Comparison of ENCODE assay signal across 8 mouse cellular contexts in genomic region chr11:29718541-29718940, GRCm38 (mm10). TPM values are rescaled to one million over a fixed set of nuclear protein-coding genes. Genes with fewer than 3 reads are reported as not detected.
DNase-seq lines count a peak whose midpoint lies in the region; ATAC-seq and TF ChIP-seq lines count a peak whose summit lies in the region.

No protein-coding gene starts in this region.

- no peak overlapping the region for H3K9ac ChIP-seq in liver, postnatal 0 days (replicated peaks)
- H3K9ac ChIP-seq in liver, embryonic 11.5 days (ENCODE audit: low read depth, low read length), result no peak overlapping the region
- no peak overlapping the region for H3K9ac ChIP-seq in embryonic facial prominence, embryonic 13.5 days

- WGBS in liver, postnatal 0 days (ENCODE audit: insufficient replicate concordance), result 46% methylated on average over 6 of the region's 6 CpGs
- WGBS in liver, embryonic 11.5 days, result 75% methylated on average over 6 of the region's 6 CpGs
- 18% methylated on average over 6 of the region's 6 CpGs for WGBS in embryonic facial prominence, embryonic 13.5 days

- TF ChIP-seq CTCF in liver, postnatal 0 days (IDR thresholded peaks at IDR 0.05; ENCODE audit: low read depth), result no peak

- no peaks in the 10 kb centered on the region for H3K9me3 ChIP-seq in liver, postnatal 0 days (ENCODE audit: low read length)
- no peaks in the 10 kb centered on the region for H3K9me3 ChIP-seq in liver, embryonic 11.5 days (ENCODE audit: control insufficient read depth, low read length)
- no peaks in the 10 kb centered on the region for H3K9me3 ChIP-seq in embryonic facial prominence, embryonic 13.5 days

- H3K4me2 ChIP-seq in liver, postnatal 0 days (ENCODE audit: low read depth, low read length), result peak overlapping the region; percentile 48; the same call in 1 of the 2 replicates
- no peak overlapping the region for H3K4me2 ChIP-seq in liver, embryonic 11.5 days
- H3K4me2 ChIP-seq in embryonic facial prominence, embryonic 13.5 days, result peak overlapping the region; percentile 22

- peak; percentile 74 for ATAC-seq in liver, postnatal 0 days
- no peak for ATAC-seq in liver, embryonic 11.5 days (replicated peaks; ENCODE audit: low FRiP score)
- ATAC-seq in embryonic facial prominence, embryonic 13.5 days (ENCODE audit: insufficient number of reproducible peaks, insufficient read depth, low FRiP score, low TSS enrichment, low read depth), result no peak
- peak; percentile 74 for ATAC-seq in megakaryocyte progenitor cell, adult 5-6 weeks (replicated peaks; ENCODE audit: poor library complexity)

- H3K4me1 ChIP-seq in liver, postnatal 0 days (ENCODE audit: insufficient read depth), result peaks cover 4% of the 10 kb centered on the region; the same call in 1 of the 2 replicates
- no peaks in the 10 kb centered on the region for H3K4me1 ChIP-seq in liver, embryonic 11.5 days (replicated peaks; ENCODE audit: control insufficient read depth, insufficient read depth, low read length)
- H3K4me1 ChIP-seq in embryonic facial prominence, embryonic 13.5 days, result peaks cover 6% of the 10 kb centered on the region

- peak overlapping the region; percentile 21 for H3K4me3 ChIP-seq in liver, postnatal 0 days (ENCODE audit: low read depth, low read length)
- no peak overlapping the region for H3K4me3 ChIP-seq in liver, embryonic 11.5 days (ENCODE audit: low read depth, low read length)
- H3K4me3 ChIP-seq in embryonic facial prominence, embryonic 13.5 days, result no peak overlapping the region

- H3K36me3 ChIP-seq in liver, postnatal 0 days (replicated peaks; ENCODE audit: insufficient read depth, low read length), result no peaks in the 10 kb centered on the region
- H3K36me3 ChIP-seq in liver, embryonic 11.5 days (ENCODE audit: control insufficient read depth, insufficient read depth, low read length), result no peaks in the 10 kb centered on the region; the same call in 1 of the 2 replicates
- no peaks in the 10 kb centered on the region; the same call in 1 of the 2 replicates for H3K36me3 ChIP-seq in embryonic facial prominence, embryonic 13.5 days

- H3K27me3 ChIP-seq in liver, postnatal 0 days (ENCODE audit: insufficient read depth, low read length), result no peaks in the 10 kb centered on the region
- no peaks in the 10 kb centered on the region for H3K27me3 ChIP-seq in liver, embryonic 11.5 days (replicated peaks; ENCODE audit: control insufficient read depth, insufficient read depth, low read length)
- no peaks in the 10 kb centered on the region for H3K27me3 ChIP-seq in embryonic facial prominence, embryonic 13.5 days

- no peak for TF ChIP-seq EP300 in liver, postnatal 0 days (IDR thresholded peaks at IDR 0.05; ENCODE audit: low read depth)

- peak overlapping the region; percentile 56 for H3K27ac ChIP-seq in liver, postnatal 0 days (ENCODE audit: low read depth)
- no peak overlapping the region; the same call in 1 of the 2 replicates for H3K27ac ChIP-seq in liver, embryonic 11.5 days (ENCODE audit: low read depth, low read length)
- H3K27ac ChIP-seq in embryonic facial prominence, embryonic 13.5 days, result no peak overlapping the region

- peak; percentile 23 for DNase-seq in liver, postnatal 0 days
- DNase-seq in liver, embryonic 11.5 days (ENCODE audit: low spot score), result no peak
- DNase-seq in kidney, adult 8-10 months, result peak; percentile 46 to 48
- DNase-seq in thymus, adult 18-20 months, result no peak
- no peak for DNase-seq in cerebellum, adult 11 months
- no peak for DNase-seq in embryo, embryonic 9.5 days (ENCODE audit: extremely low spot score)

RNA-seq across cellular contexts. Expression of gene Rtn4, which starts 25.8 kb away (rescaled TPM):
- polyA plus RNA-seq in liver, postnatal 0 days (2015; fragmentation: Nextera tagmentation; extraction: Ambion mirVana), result 57.1 and 59.3 TPM in 2 replicates
- polyA plus RNA-seq in liver, embryonic 11.5 days (2014; fragmentation: Nextera tagmentation; extraction: Ambion mirVana), result 23.4 and 24.6 TPM in 2 replicates
- polyA plus RNA-seq in embryonic facial prominence, embryonic 13.5 days (2015; fragmentation: Nextera tagmentation; extraction: Ambion mirVana), result 65.8 and 68.3 TPM in 2 replicates
- 61.2 and 72.2 TPM in 2 replicates for total RNA-seq in megakaryocyte progenitor cell, adult 5-6 weeks (2015)
- total RNA-seq in megakaryocyte progenitor cell, adult 5-6 weeks (2017), result 64.1 and 72.3 TPM in 2 replicates

Comparison
In these comparisons a context has a peak if more than half of its experiments do, and no peak if none do; other contexts are left out.
1. ATAC-seq: peak in liver, postnatal 0 days (single experiment) and megakaryocyte progenitor cell, adult 5-6 weeks (single experiment); none in liver, embryonic 11.5 days (single experiment) and embryonic facial prominence, embryonic 13.5 days (single experiment).
2. DNase-seq: peak in liver, postnatal 0 days (single experiment) and kidney, adult 8-10 months (2 of 2); none in liver, embryonic 11.5 days (single experiment), thymus, adult 18-20 months (0 of 2), cerebellum, adult 11 months (single experiment) and embryo, embryonic 9.5 days (single experiment).